Mouse (Mus musculus) gastrocnemius, postnatal 14 days (tissue): ENCODE measurements around the gene Olfr1256. TPM values are rescaled to one million over a fixed set of nuclear protein-coding genes. Genes with fewer than 3 reads are reported as not detected.

Experiments
- DNase-seq: peaks from one replicate; pipeline ENCODE4 v3.0.0; 2021; ENCODE audit warnings: mixed read lengths
- intact Hi-C: fragments of 180-260 bp; cut with DNase I; formaldehyde crosslinking; loops from one replicate; pipeline ENCODE4 v1.15.1; 2025; ENCODE audit warnings: low total_unique reads
- long read RNA-seq, 2 experiments: library from polyadenylated mRNA; stranded (forward); transcript quantifications; one replicate each; pipeline ENCODE4 v2.0.0; 2021
- total RNA-seq, 2 experiments: library from RNA; stranded (reverse); gene quantifications; 2 replicates each; pipeline ENCODE4 v1.2.3; 2021

The Olfr1256 gene
- not detected for total RNA-seq
- long read RNA-seq, experiment 1, result 0 reads
- long read RNA-seq, experiment 2, result 0 reads

GRCm38 (mm10) chr2:89841455-89841854, at the start of gene Olfr1256:
Gene Olfr1256, minus strand, starts transcription at chr2:89841555.
- no peak for DNase-seq
- intact Hi-C loops, result no loop called here

GRCm38 (mm10) chr2:89878137-89878536, 36.8 kb upstream of the Olfr1256 start, which contains the start of gene Olfr1257:
Gene Olfr1257, plus strand, starts transcription at chr2:89878437.
- intact Hi-C loops, result no loop called here
- no peak for DNase-seq

DNA sequence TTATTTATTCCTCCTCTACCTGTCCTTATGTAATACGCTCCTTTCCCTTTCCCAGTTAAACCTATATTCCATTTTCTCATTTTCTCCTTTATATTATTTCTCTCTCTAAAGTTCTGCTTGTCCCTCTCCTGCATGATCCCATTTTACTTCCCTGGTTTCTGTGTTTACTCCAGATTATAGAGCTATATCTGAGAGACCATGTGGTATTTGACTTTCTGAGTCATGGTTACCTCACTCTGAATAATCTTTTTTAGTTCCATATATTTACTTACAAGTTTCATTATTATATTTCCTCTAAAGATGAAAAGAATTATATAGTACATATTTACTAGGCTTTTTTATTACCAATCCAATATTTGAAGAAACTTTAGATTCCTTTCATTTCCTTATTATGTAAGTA, 7.9 kb upstream of the Olfr1256 start:
- no peak for DNase-seq
- intact Hi-C loops, result no loop called here

DNA sequence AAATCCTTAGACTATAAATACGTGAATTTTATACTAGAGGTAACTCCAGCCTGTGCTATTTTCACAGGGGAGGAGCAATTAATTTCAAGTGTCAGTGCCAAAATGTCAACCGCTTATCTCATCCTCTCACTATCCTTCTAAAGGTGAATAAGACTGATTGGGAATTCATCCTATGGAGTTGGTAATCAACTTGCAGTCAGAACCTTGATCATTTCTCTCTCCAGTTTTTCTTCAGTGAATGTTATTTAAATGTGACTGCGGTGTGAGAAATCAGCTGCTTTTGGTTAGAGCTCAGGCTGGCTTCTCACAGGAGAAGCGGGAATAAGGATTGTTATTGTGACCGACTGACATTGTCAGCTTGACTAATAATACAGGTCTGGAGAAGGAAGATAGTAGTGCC, 6.8 kb upstream of the Olfr1256 start, which contains the start of gene Olfr48:
Gene Olfr48, minus strand, starts transcription at position 101 of the 400 bp plus-strand sequence.
- DNase-seq, result no peak
- intact Hi-C loops, result no loop called here

DNA sequence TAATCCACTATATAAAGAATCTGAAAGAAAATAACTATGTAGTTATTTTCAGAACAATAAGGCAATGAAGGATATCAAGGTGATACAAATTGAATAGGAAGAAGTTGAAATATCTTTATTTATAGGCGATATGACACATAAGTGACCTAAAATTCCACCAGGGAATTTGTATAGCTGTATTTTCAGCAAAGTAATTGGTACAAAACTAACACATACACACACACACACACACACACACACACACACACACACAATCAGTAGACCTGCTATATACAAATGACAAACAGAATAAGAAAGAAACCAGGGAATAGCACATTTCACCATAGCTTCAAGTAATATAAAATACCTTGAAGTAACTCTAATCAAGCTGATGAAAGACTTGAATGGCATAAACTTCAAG, 21.1 kb downstream of the Olfr1256 start:
- intact Hi-C loops, result no loop called here
- no peak for DNase-seq

GRCm38 (mm10) chr2:89811751-89812150, 29.6 kb downstream of the Olfr1256 start, which contains the start of gene Olfr1255:
Gene Olfr1255, plus strand, starts transcription at chr2:89812051.
- intact Hi-C loops, result no loop called here
- DNase-seq, result no peak

DNA sequence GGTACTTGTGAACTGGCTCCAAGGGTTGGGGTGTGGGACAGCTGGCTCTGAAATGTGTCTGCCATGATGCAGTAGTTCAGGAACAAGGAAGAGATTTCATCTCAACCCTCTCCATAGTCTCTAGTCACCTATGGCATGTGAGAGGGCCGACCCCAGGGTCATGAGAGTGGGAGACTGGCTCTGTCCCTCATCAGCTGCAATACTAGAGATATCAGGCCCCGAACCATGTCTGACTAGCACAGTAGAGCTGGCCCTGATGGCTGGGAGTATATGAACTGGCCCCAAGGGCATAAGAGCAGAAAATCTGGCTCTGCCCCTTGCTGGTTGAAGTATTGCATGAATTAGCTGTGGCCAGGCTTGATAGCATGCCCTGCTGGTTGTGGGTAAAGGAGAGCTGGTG, 30.6 kb downstream of the Olfr1256 start:
- intact Hi-C loops, result no loop called here
- DNase-seq, result no peak

- DNase-seq, result no peak
- intact Hi-C loops, result no loop called here
Observed at GRCm38 (mm10) chr2:89799583-89799982, 41.8 kb downstream of the Olfr1256 start.

GRCm38 (mm10) chr2:89793519-89793918, 47.8 kb downstream of the Olfr1256 start, which contains the start of gene Olfr1254:
Gene Olfr1254, minus strand, starts transcription at chr2:89793619.
- DNase-seq, result no peak
- intact Hi-C loops, result no loop called here

Other genes starting within 250 kb of the Olfr1256 start
- not detected for gene Olfr1246, start 248.4 kb downstream of the Olfr1256 start, total RNA-seq
- not detected for gene Olfr1247, start 227.4 kb downstream of the Olfr1256 start, total RNA-seq
- gene Olfr1248, start 223.3 kb downstream of the Olfr1256 start, total RNA-seq, result not detected
- not detected for gene Olfr1249, start 206.6 kb downstream of the Olfr1256 start, total RNA-seq
- gene Olfr1250, start 180.1 kb downstream of the Olfr1256 start, total RNA-seq, result not detected
- not detected for gene Olfr1251, start 169.6 kb downstream of the Olfr1256 start, total RNA-seq
- gene Olfr1252, start 116.5 kb downstream of the Olfr1256 start, total RNA-seq, result not detected
- not detected for gene Olfr1253, start 84.5 kb downstream of the Olfr1256 start, total RNA-seq
- not detected for gene Olfr1254, start 47.9 kb downstream of the Olfr1256 start, total RNA-seq
- gene Olfr1255, start 29.5 kb downstream of the Olfr1256 start, total RNA-seq, result not detected
- not detected for gene Olfr48, start 6.7 kb upstream of the Olfr1256 start, total RNA-seq
- gene Olfr1257, start 36.9 kb upstream of the Olfr1256 start, total RNA-seq, result not detected
- gene Olfr1258, start 85.8 kb upstream of the Olfr1256 start, total RNA-seq, result not detected
- gene Olfr1259, start 107.1 kb upstream of the Olfr1256 start, total RNA-seq, result not detected
- not detected for gene Olfr1260, start 132.8 kb upstream of the Olfr1256 start, total RNA-seq
- gene Olfr1261, start 149.7 kb upstream of the Olfr1256 start, total RNA-seq, result not detected
- not detected for gene Olfr1262, start 158.6 kb upstream of the Olfr1256 start, total RNA-seq
- gene Olfr1263, start 170.6 kb upstream of the Olfr1256 start, total RNA-seq, result not detected
- gene Olfr1264, start 184.0 kb upstream of the Olfr1256 start, total RNA-seq, result not detected
- gene Olfr1265, start 193.8 kb upstream of the Olfr1256 start, total RNA-seq, result not detected
- gene Olfr140, start 222.0 kb upstream of the Olfr1256 start, total RNA-seq, result not detected